Mouse (Mus musculus) spleen, postnatal 36 days (tissue): ENCODE measurements at regions not wholly inside any gene's neighbourhood (a gene's known extent, or its start where the extent isn't known, plus 50 kb on each side); places are given as distances from the start of the nearest gene placed in this dataset.
"Not testable (repeated sequence)": the region's sequence is repeated elsewhere in the genome, so short reads cannot be mapped to it uniquely, and the experiment has no call there.

Source experiments
- DNase-seq, 2 experiments: peaks; one replicate each; pipeline ENCODE4 v3.0.0; 2022; ENCODE audit warnings: low spot score in 2 of 2, mixed read lengths in 1 of 2

- DNase-seq, result not testable (repeated sequence)
These were observed 199.4 kb upstream of the Cdk6 start for GRCm38 (mm10) chr5:3141841-3142240.

GRCm38 (mm10) chr5:3146544-3147295, 194.6 kb upstream of the Cdk6 start:
- peak in 1 of 2 experiments; percentile 4 for DNase-seq

GRCm38 (mm10) chr5:3149886-3150285, 191.4 kb upstream of the Cdk6 start:
- DNase-seq, result not testable (repeated sequence)

GRCm38 (mm10) chr5:3150766-3151165, 190.5 kb upstream of the Cdk6 start:
- not testable (repeated sequence) for DNase-seq

- not testable (repeated sequence) for DNase-seq
These were observed 189.6 kb upstream of the Cdk6 start for GRCm38 (mm10) chr5:3151534-3152148.

GRCm38 (mm10) chr5:3152149-3152865, 189.0 kb upstream of the Cdk6 start:
- peak; percentile 3 to 7 for DNase-seq

GRCm38 (mm10) chr5:3165511-3165910, 175.8 kb upstream of the Cdk6 start:
- not testable (repeated sequence) for DNase-seq

- DNase-seq, result not testable (repeated sequence)
These were observed 174.8 kb upstream of the Cdk6 start for GRCm38 (mm10) chr5:3166496-3166895.

GRCm38 (mm10) chr5:3193592-3193991, 147.7 kb upstream of the Cdk6 start:
- peak in 1 of 2 experiments; percentile 7 for DNase-seq

- peak; percentile 14 to 28 for DNase-seq
These were observed 143.1 kb upstream of the Cdk6 start for GRCm38 (mm10) chr5:3197952-3198841.

- DNase-seq, result not testable (repeated sequence)
These were observed 142.3 kb upstream of the Cdk6 start for GRCm38 (mm10) chr5:3198869-3199550.

- not testable (repeated sequence) for DNase-seq
These were observed 135.1 kb upstream of the Cdk6 start for GRCm38 (mm10) chr5:3206160-3206559.

- not testable (repeated sequence) for DNase-seq
These were observed 133.0 kb upstream of the Cdk6 start for GRCm38 (mm10) chr5:3208293-3208692.

GRCm38 (mm10) chr5:3211284-3211683, 130.0 kb upstream of the Cdk6 start:
- no peak for DNase-seq

GRCm38 (mm10) chr5:3216053-3216452, 125.2 kb upstream of the Cdk6 start:
- no peak for DNase-seq

GRCm38 (mm10) chr5:3219230-3219629, 122.1 kb upstream of the Cdk6 start:
- no peak for DNase-seq

GRCm38 (mm10) chr5:3219770-3220169, 121.5 kb upstream of the Cdk6 start:
- no peak for DNase-seq

GRCm38 (mm10) chr5:3223819-3224218, 117.5 kb upstream of the Cdk6 start:
- not testable (repeated sequence) for DNase-seq

GRCm38 (mm10) chr5:3224392-3225054, 116.8 kb upstream of the Cdk6 start:
- DNase-seq, result not testable (repeated sequence)

GRCm38 (mm10) chr5:3225358-3225757, 115.9 kb upstream of the Cdk6 start:
- not testable (repeated sequence) for DNase-seq
